Mouse (Mus musculus): ENCODE measurements around the gene Myh15. TPM values are rescaled to one million over a fixed set of nuclear protein-coding genes. Genes with fewer than 3 reads are reported as not detected.

The Myh15 gene
- 0.04 and 0.05 TPM in 2 replicates for polyA plus RNA-seq (2016; fragmentation: Nextera tagmentation; extraction: Ambion mirVana)

- no peaks in the 10 kb centered on the region for H3K36me3 ChIP-seq (replicated peaks)
- no peak within 1 kb of the TSS for H3K4me3 ChIP-seq
- H3K4me1 ChIP-seq: no peaks in the 10 kb centered on the region
- H3K9me3 ChIP-seq: no peaks in the 10 kb centered on the region
- WGBS: 81% methylated on average over 1 of the region's 1 CpGs
- no peak within 1 kb of the TSS for H3K27ac ChIP-seq (replicated peaks)
- DNase-seq (ENCODE audit: low spot score): no peak
- no peaks in the 10 kb centered on the region for H3K27me3 ChIP-seq (replicated peaks; ENCODE audit: low read depth, poor library complexity, severe bottlenecking)
These were observed at the start of gene Myh15 for GRCm38 (mm10) chr16:49057186-49057585. Gene Myh15, plus strand, starts transcription at chr16:49057486.

GRCm38 (mm10) chr16:49016620-49017332, 40.5 kb upstream of the Myh15 start:
- H3K27ac ChIP-seq (replicated peaks): no peak overlapping the region
- H3K27me3 ChIP-seq (replicated peaks; ENCODE audit: low read depth, poor library complexity, severe bottlenecking): no peaks in the 10 kb centered on the region
- no peak overlapping the region for H3K4me3 ChIP-seq
- 83% methylated on average over 5 of the region's 5 CpGs for WGBS
- H3K4me1 ChIP-seq: no peaks in the 10 kb centered on the region
- no peaks in the 10 kb centered on the region for H3K9me3 ChIP-seq
- DNase-seq (ENCODE audit: low spot score): no peak
- H3K36me3 ChIP-seq (replicated peaks): peaks cover 86% of the 10 kb centered on the region

GRCm38 (mm10) chr16:49035852-49036251, 21.4 kb upstream of the Myh15 start:
- no peaks in the 10 kb centered on the region for H3K9me3 ChIP-seq
- no peaks in the 10 kb centered on the region for H3K36me3 ChIP-seq (replicated peaks)
- no peak overlapping the region for H3K27ac ChIP-seq (replicated peaks)
- WGBS: 91% methylated on average over 4 of the region's 4 CpGs
- no peak for DNase-seq (ENCODE audit: low spot score)
- H3K4me3 ChIP-seq: no peak overlapping the region
- no peaks in the 10 kb centered on the region for H3K4me1 ChIP-seq
- no peaks in the 10 kb centered on the region for H3K27me3 ChIP-seq (replicated peaks; ENCODE audit: low read depth, poor library complexity, severe bottlenecking)

GRCm38 (mm10) chr16:49037771-49038170, 19.5 kb upstream of the Myh15 start:
- WGBS: 82% methylated on average over 4 of the region's 4 CpGs

GRCm38 (mm10) chr16:49040554-49041221, 16.6 kb upstream of the Myh15 start:
- no peaks in the 10 kb centered on the region for H3K36me3 ChIP-seq (replicated peaks)
- H3K4me3 ChIP-seq: no peak overlapping the region
- H3K27ac ChIP-seq (replicated peaks): no peak overlapping the region
- H3K4me1 ChIP-seq: no peaks in the 10 kb centered on the region
- no peaks in the 10 kb centered on the region for H3K27me3 ChIP-seq (replicated peaks; ENCODE audit: low read depth, poor library complexity, severe bottlenecking)
- WGBS: 85% methylated on average over 3 of the region's 3 CpGs
- DNase-seq (ENCODE audit: low spot score): no peak
- H3K9me3 ChIP-seq: no peaks in the 10 kb centered on the region

More at GRCm38 (mm10) chr16:49037771-49038170, 19.5 kb upstream of the Myh15 start:
- no peaks in the 10 kb centered on the region for H3K4me1 ChIP-seq
- H3K27ac ChIP-seq (replicated peaks): no peak overlapping the region
- no peaks in the 10 kb centered on the region for H3K36me3 ChIP-seq (replicated peaks)
- H3K27me3 ChIP-seq (replicated peaks; ENCODE audit: low read depth, poor library complexity, severe bottlenecking): no peaks in the 10 kb centered on the region
- no peak for DNase-seq (ENCODE audit: low spot score)
- H3K9me3 ChIP-seq: no peaks in the 10 kb centered on the region
- H3K4me3 ChIP-seq: no peak overlapping the region

- Histone ChIP-seq H3K4me1 (no peaks in the 10 kb centered on the region), H3K9me3 (no peaks in the 10 kb centered on the region), H3K4me3 (no peak overlapping the region), H3K36me3 (replicated peaks) (no peaks in the 10 kb centered on the region), H3K27ac (replicated peaks) (no peak overlapping the region), H3K27me3 (replicated peaks; ENCODE audit: low read depth, poor library complexity, severe bottlenecking) (no peaks in the 10 kb centered on the region)
- DNase-seq (ENCODE audit: low spot score): no peak
These were observed 8.1 kb upstream of the Myh15 start for GRCm38 (mm10) chr16:49049214-49049613.

GRCm38 (mm10) chr16:49069256-49069963, 12.1 kb downstream of the Myh15 start:
- 82% methylated on average over 5 of the region's 5 CpGs for WGBS

GRCm38 (mm10) chr16:49071316-49071715, 14.0 kb downstream of the Myh15 start:
- no peak overlapping the region for H3K27ac ChIP-seq (replicated peaks)
- WGBS: 80% methylated on average over 3 of the region's 3 CpGs
- H3K27me3 ChIP-seq (replicated peaks; ENCODE audit: low read depth, poor library complexity, severe bottlenecking): no peaks in the 10 kb centered on the region
- H3K36me3 ChIP-seq (replicated peaks): no peaks in the 10 kb centered on the region
- DNase-seq (ENCODE audit: low spot score): no peak
- no peak overlapping the region for H3K4me3 ChIP-seq
- no peaks in the 10 kb centered on the region for H3K4me1 ChIP-seq
- H3K9me3 ChIP-seq: no peaks in the 10 kb centered on the region

More at GRCm38 (mm10) chr16:49069256-49069963, 12.1 kb downstream of the Myh15 start:
- Histone ChIP-seq H3K9me3 (no peaks in the 10 kb centered on the region), H3K36me3 (replicated peaks) (no peaks in the 10 kb centered on the region), H3K27me3 (replicated peaks; ENCODE audit: low read depth, poor library complexity, severe bottlenecking) (no peaks in the 10 kb centered on the region), H3K4me3 (no peak overlapping the region), H3K27ac (replicated peaks) (no peak overlapping the region), H3K4me1 (no peaks in the 10 kb centered on the region)
- no peak for DNase-seq (ENCODE audit: low spot score)

GRCm38 (mm10) chr16:49128015-49128414, 70.7 kb downstream of the Myh15 start:
- H3K4me3 ChIP-seq: no peak overlapping the region
- no peaks in the 10 kb centered on the region for H3K36me3 ChIP-seq (replicated peaks)
- no peaks in the 10 kb centered on the region for H3K9me3 ChIP-seq
- H3K27ac ChIP-seq (replicated peaks): no peak overlapping the region
- 58% methylated on average over 1 of the region's 1 CpGs for WGBS
- DNase-seq (ENCODE audit: low spot score): no peak
- no peaks in the 10 kb centered on the region for H3K4me1 ChIP-seq
- H3K27me3 ChIP-seq (replicated peaks; ENCODE audit: low read depth, poor library complexity, severe bottlenecking): no peaks in the 10 kb centered on the region

- H3K36me3 ChIP-seq (replicated peaks): no peaks in the 10 kb centered on the region
- H3K9me3 ChIP-seq: no peaks in the 10 kb centered on the region
- no peak overlapping the region for H3K4me3 ChIP-seq
- DNase-seq (ENCODE audit: low spot score): no peak
- WGBS: 88% methylated on average over 2 of the region's 2 CpGs
- no peaks in the 10 kb centered on the region for H3K4me1 ChIP-seq
- H3K27me3 ChIP-seq (replicated peaks; ENCODE audit: low read depth, poor library complexity, severe bottlenecking): no peaks in the 10 kb centered on the region
- no peak overlapping the region for H3K27ac ChIP-seq (replicated peaks)
These were observed 98.9 kb downstream of the Myh15 start for GRCm38 (mm10) chr16:49156193-49156592.

GRCm38 (mm10) chr16:49164349-49165137, 107.3 kb downstream of the Myh15 start:
- Histone ChIP-seq H3K36me3 (replicated peaks) (no peaks in the 10 kb centered on the region), H3K27me3 (replicated peaks; ENCODE audit: low read depth, poor library complexity, severe bottlenecking) (no peaks in the 10 kb centered on the region), H3K9me3 (no peaks in the 10 kb centered on the region), H3K4me3 (no peak overlapping the region), H3K4me1 (no peaks in the 10 kb centered on the region), H3K27ac (replicated peaks) (no peak overlapping the region)
- peak; percentile 58 for DNase-seq (ENCODE audit: low spot score)
- WGBS: 43% methylated on average over 7 of the region's 7 CpGs

- 89% methylated on average over 11 of the region's 11 CpGs for WGBS
- H3K36me3 ChIP-seq (replicated peaks): no peaks in the 10 kb centered on the region
- H3K27ac ChIP-seq (replicated peaks): no peak overlapping the region
- H3K27me3 ChIP-seq (replicated peaks; ENCODE audit: low read depth, poor library complexity, severe bottlenecking): no peaks in the 10 kb centered on the region
- H3K4me1 ChIP-seq: no peaks in the 10 kb centered on the region
- no peaks in the 10 kb centered on the region for H3K9me3 ChIP-seq
- H3K4me3 ChIP-seq: no peak overlapping the region
- DNase-seq (ENCODE audit: low spot score): no peak
These were observed 108.4 kb downstream of the Myh15 start for GRCm38 (mm10) chr16:49165728-49166127.

Data from embryonic facial prominence, embryonic 10.5 days (tissue).